Mouse (Mus musculus) neural tube, embryonic 15.5 days (tissue): Measurements from ENCODE around the gene Cxcl16. TPM values are rescaled to one million over a fixed set of nuclear protein-coding genes. Genes with fewer than 3 reads are reported as not detected.

Source experiments
- ATAC-seq: fragments of 200-750 bp; cut with Nextera tagmentation; 2 replicates; pipeline ENCODE4 v1.8.0; 2017; ENCODE audit warnings: mild to moderate bottlenecking, moderate TSS enrichment, moderate library complexity; ENCODE audit not compliant: low FRiP score
- H3K27ac ChIP-seq: fragments of 300-500 bp; sonication (generic); replicated peaks from 2 replicates; pipeline ENCODE4 v1.5.1; 2015; ENCODE audit warnings: mild to moderate bottlenecking, inconsistent platforms
- H3K27me3 ChIP-seq: fragments of 300-500 bp; sonication (generic); replicated peaks from 2 replicates; pipeline ENCODE4 v1.6.1; 2015; ENCODE audit warnings: inconsistent platforms
- H3K36me3 ChIP-seq: fragments of 300-500 bp; sonication (generic); 2 replicates; pipeline ENCODE4 v1.6.1; 2015; ENCODE audit warnings: inconsistent platforms
- H3K4me1 ChIP-seq: fragments of 300-500 bp; sonication (generic); 2 replicates; pipeline ENCODE4 v1.6.1; 2015; ENCODE audit warnings: inconsistent platforms
- H3K4me2 ChIP-seq: fragments of 300-500 bp; sonication (generic); 2 replicates; pipeline ENCODE4 v1.6.1; 2015; ENCODE audit warnings: inconsistent platforms, mild to moderate bottlenecking, moderate library complexity
- H3K4me3 ChIP-seq: fragments of 300-500 bp; sonication (generic); replicated peaks from 2 replicates; pipeline ENCODE4 v1.5.1; 2015; ENCODE audit warnings: mild to moderate bottlenecking, inconsistent platforms
- H3K9ac ChIP-seq: fragments of 300-500 bp; sonication (generic); replicated peaks from 2 replicates; pipeline ENCODE4 v1.6.1; 2015; ENCODE audit warnings: mild to moderate bottlenecking, inconsistent platforms
- H3K9me3 ChIP-seq: fragments of 300-500 bp; sonication (generic); replicated peaks from 2 replicates; pipeline ENCODE4 v1.6.1; 2016; ENCODE audit warnings: inconsistent platforms
- WGBS: fragments of 180-500 bp; shearing (Covaris S2); methylation state at CpG from one replicate; pipeline ENCODE4 v1.1.7; 2015; ENCODE audit warnings: mixed read lengths; 5-methylcytosine and 5-hydroxymethylcytosine counted together
- polyA plus RNA-seq: library from polyadenylated mRNA; unstranded; fragments of >200 nt; fragmentation: Nextera tagmentation; extraction: Ambion mirVana; gene quantifications from 2 replicates; pipeline ENCODE4 v1.2.1, GENCODE M21; 2015

The Cxcl16 gene
- polyA plus RNA-seq, 1 experiment from 2014 or later = 7.4 TPM

DNA sequence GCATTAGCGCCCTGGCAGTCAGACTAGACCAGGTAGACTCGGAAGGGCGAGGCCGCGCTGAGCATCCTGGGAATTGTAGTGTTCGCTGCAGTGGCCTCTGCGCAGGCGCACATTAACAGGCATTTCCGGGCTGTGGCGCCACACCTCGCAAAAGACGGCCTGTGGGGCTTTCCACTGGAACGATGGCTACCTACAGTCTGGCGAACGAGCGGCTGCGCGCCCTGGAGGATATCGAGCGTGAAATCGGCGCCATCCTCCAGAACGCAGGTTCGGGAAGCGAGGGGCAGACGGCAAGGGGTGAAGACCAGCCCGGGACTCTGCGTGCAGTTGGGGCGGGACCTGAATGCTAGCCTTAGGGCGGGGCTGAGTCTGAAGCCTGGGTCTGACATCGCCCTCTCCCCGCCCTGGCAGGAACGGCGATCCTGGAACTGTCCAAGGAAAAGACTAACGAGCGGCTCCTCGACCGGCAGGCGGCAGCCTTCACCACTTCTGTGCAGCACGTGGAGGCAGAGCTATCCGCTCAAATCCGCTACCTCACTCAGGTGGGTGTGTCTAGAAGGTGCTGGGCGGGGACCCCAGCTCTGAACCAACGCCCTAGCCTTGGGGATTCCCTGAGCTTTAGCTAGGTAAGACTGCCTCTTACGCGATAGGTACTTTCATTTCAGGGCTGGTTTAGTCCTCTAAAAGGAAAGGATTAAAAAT, 7.8 kb downstream of the Cxcl16 start, which contains the start of gene Med11:
Gene Med11 (plus strand): TSS at position 123 of the 702 bp plus-strand sequence.
- Histone ChIP-seq H3K4me3 (peak within 1 kb of the TSS; percentile 73), H3K9ac (peak within 1 kb of the TSS; percentile 86), H3K4me2 (peak within 1 kb of the TSS; percentile 68), H3K36me3 (peaks cover 5% of the 10 kb centered on the region; the same call in 1 of the 2 replicates), H3K4me1 (peaks cover 26% of the 10 kb centered on the region), H3K27ac (peak within 1 kb of the TSS; percentile 98), H3K27me3 (no peaks in the 10 kb centered on the region), H3K9me3 (no peaks in the 10 kb centered on the region)
- WGBS = under 1% methylated on average over 45 of the region's 46 CpGs
- ATAC-seq = peak; percentile 96

DNA sequence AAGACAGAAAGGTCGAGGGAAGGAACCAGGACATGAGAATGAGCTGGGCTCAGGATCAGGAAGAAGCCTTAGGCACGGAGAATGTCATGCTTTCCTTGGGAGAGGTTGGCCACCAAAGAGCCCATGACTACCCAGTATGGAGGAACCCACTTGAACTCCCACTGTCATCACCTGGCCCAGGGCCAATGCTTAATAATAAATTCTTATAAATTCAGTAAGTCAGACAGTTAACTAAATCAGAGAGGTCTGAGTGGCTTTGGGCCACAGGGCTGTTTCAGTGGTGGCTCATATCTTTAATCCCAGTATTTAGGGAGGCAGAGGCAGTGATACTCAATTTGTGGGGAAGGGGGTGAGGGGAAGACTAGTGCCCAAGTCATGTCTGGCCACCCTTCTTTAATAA, 8.9 kb downstream of the Cxcl16 start:
- H3K27me3 ChIP-seq = no peaks in the 10 kb centered on the region
- H3K27ac ChIP-seq = no peak overlapping the region
- H3K4me3 ChIP-seq = no peak overlapping the region
- no peak for ATAC-seq
- peaks cover 26% of the 10 kb centered on the region for H3K4me1 ChIP-seq
- H3K4me2 ChIP-seq = peak overlapping the region; percentile 68
- 85% methylated on average over 2 of the region's 2 CpGs for WGBS
- peaks cover 5% of the 10 kb centered on the region; the same call in 1 of the 2 replicates for H3K36me3 ChIP-seq
- no peak overlapping the region for H3K9ac ChIP-seq
- no peaks in the 10 kb centered on the region for H3K9me3 ChIP-seq

DNA sequence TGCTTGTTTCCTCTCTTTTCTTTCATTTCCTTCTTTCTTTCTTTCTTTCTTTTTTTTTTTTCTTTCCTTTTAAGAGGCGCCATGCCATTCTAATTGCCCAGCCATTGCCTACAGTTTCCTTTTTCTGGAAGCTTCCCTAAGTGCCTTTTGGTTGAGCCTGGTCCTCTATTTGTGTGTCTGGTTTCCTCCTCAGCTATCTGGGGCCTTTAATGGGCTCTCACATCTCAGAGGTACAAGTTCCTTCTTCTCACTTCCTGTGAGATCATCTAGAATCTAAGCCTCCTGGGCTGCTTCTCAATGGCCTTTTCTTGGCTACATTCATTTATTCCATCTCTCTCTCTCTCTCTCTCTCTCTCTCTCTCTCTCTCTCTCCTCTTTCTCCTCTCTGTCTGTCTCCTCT, 12.4 kb downstream of the Cxcl16 start:
- no peak overlapping the region for H3K27ac ChIP-seq
- WGBS = 80% methylated on average over 1 of the region's 1 CpGs

DNA sequence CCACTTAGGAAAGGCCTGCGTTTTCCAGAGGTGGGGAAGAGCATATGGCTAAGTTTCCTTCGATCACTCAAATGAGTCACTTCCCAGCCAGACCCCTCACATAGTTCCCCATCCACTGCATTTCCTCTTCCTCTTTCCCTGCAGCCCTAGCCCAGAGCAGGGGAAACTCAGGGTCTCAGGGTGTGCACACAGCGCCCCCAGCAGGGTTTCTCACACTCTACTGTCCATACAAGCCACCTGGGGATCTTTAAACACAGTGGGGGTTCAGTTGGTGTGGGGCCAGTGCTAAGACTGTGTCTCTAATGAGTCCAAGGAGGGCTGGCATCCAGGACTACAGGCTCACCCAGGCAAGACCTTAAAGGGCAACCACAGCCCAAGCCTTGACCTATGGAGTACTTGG, 13.0 kb downstream of the Cxcl16 start:
- 49% methylated on average over 3 of the region's 3 CpGs for WGBS
- no peaks in the 10 kb centered on the region for H3K27me3 ChIP-seq

More for the DNA sequence above, 12.4 kb downstream of the Cxcl16 start:
- Histone ChIP-seq H3K4me2 (no peak overlapping the region), H3K9ac (no peak overlapping the region), H3K36me3 (0 out of 2 replicates have a peak, but pooled peaks cover 2% of the 10 kb centered on the region), H3K9me3 (no peaks in the 10 kb centered on the region), H3K4me1 (peaks cover 8% of the 10 kb centered on the region), H3K4me3 (no peak overlapping the region), H3K27me3 (no peaks in the 10 kb centered on the region)
- no peak for ATAC-seq

DNA sequence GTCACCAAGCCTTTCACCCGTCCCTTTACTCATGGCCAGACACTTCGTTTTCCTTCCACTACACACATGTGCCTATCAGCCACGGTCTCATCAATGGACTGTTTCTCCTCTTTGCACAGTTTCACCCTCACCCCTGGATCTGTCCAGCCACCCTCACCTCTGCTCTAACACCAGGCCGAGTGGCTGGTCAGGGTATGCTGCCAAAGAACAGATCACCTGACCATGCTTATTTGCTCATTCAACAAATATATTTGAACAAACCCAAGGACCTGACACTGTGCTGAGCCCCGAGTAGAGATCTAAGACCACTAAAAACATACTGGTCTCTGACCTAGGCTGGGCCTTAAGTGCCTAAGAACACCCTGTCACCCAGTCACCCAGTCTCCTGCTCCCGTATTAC, 15.1 kb downstream of the Cxcl16 start:
- peaks cover 25% of the 10 kb centered on the region for H3K36me3 ChIP-seq
- no peak overlapping the region for H3K4me3 ChIP-seq
- H3K27me3 ChIP-seq = no peaks in the 10 kb centered on the region
- no peaks in the 10 kb centered on the region for H3K4me1 ChIP-seq
- no peak overlapping the region for H3K4me2 ChIP-seq
- H3K9ac ChIP-seq = no peak overlapping the region
- 77% methylated on average over 6 of the region's 6 CpGs for WGBS
- no peaks in the 10 kb centered on the region for H3K9me3 ChIP-seq
- H3K27ac ChIP-seq = no peak overlapping the region
- ATAC-seq = no peak

More for the DNA sequence above, 13.0 kb downstream of the Cxcl16 start:
- Histone ChIP-seq H3K4me1 (peaks cover 5% of the 10 kb centered on the region; the same call in 1 of the 2 replicates), H3K4me2 (no peak overlapping the region), H3K9ac (no peak overlapping the region), H3K9me3 (no peaks in the 10 kb centered on the region), H3K4me3 (no peak overlapping the region), H3K36me3 (peaks cover 8% of the 10 kb centered on the region), H3K27ac (no peak overlapping the region)
- no peak for ATAC-seq

DNA sequence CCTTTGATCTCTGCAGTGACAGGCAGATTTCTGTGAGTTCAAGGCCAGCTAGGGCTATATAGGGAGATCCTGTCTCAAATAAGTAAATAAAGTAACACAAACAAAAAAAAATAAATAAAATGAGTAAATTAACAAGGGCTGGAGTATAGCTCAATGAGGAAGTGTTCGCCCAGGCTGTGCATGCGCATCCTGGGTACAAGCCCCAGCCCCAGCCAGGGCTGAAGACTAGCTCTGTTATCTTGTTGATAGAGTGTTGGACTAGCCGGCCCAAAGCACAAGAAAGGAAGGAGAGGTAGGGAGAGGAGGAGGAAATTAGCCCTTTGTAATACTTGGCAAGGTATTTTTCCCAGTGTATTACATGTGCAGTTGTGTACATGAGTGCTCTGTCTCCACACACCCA, 15.8 kb downstream of the Cxcl16 start:
- H3K36me3 ChIP-seq = peaks cover 32% of the 10 kb centered on the region
- no peaks in the 10 kb centered on the region for H3K27me3 ChIP-seq
- WGBS = 90% methylated on average over 3 of the region's 3 CpGs
- H3K4me3 ChIP-seq = no peak overlapping the region
- ATAC-seq = no peak
- no peaks in the 10 kb centered on the region for H3K9me3 ChIP-seq
- H3K27ac ChIP-seq = no peak overlapping the region
- H3K4me2 ChIP-seq = no peak overlapping the region
- no peaks in the 10 kb centered on the region for H3K4me1 ChIP-seq
- no peak overlapping the region for H3K9ac ChIP-seq

DNA sequence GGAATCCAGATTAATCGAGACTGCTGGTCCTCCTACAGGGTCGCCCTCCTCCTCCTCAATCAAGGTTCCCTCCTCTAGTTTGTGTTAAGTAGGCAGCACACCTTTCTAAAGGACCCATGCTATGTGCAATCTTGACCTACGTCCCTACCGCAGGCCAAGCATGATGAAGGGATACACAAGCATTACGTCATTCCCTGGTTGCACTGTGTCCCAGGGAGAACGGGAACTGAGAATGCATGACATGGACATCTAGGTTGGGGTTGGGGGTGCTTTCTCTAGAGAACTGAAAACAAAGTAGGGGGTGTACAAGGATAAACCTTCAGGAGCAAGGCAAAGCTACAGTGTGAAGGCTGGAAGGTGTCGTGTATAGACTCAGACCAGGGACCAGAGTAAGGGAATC, 17.9 kb downstream of the Cxcl16 start:
- ATAC-seq = no peak
- Histone ChIP-seq H3K36me3 (peaks cover 51% of the 10 kb centered on the region), H3K9ac (no peak overlapping the region), H3K4me2 (no peak overlapping the region), H3K9me3 (no peaks in the 10 kb centered on the region), H3K4me1 (no peaks in the 10 kb centered on the region), H3K4me3 (no peak overlapping the region), H3K27ac (no peak overlapping the region), H3K27me3 (no peaks in the 10 kb centered on the region)
- 94% methylated on average over 7 of the region's 7 CpGs for WGBS

DNA sequence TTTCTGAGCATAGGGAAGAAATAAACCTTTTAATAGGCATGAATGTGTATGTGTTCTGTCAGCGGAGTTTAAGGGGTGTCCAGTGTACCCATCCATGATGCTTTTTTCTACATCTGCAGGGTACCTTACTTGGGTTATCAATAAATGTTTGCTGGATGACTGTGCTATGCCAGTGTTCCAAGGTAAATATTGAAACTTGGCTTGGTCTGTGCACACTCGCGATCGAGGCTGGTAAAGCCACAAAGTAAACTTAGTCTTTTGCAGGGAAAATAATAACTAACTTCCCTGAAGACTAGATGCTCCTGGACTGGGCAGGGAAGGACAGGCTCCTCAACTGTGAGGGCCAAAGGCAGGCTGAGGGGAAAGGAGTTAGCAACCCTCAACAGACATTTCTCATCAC, 19.1 kb downstream of the Cxcl16 start:
- Histone ChIP-seq H3K27ac (no peak overlapping the region), H3K4me1 (peaks cover under 1% of the 10 kb centered on the region; the same call in 1 of the 2 replicates), H3K9ac (no peak overlapping the region), H3K9me3 (no peaks in the 10 kb centered on the region), H3K36me3 (peaks cover 63% of the 10 kb centered on the region), H3K4me2 (no peak overlapping the region), H3K27me3 (no peaks in the 10 kb centered on the region), H3K4me3 (no peak overlapping the region)
- 94% methylated on average over 4 of the region's 4 CpGs for WGBS
- ATAC-seq = no peak

DNA sequence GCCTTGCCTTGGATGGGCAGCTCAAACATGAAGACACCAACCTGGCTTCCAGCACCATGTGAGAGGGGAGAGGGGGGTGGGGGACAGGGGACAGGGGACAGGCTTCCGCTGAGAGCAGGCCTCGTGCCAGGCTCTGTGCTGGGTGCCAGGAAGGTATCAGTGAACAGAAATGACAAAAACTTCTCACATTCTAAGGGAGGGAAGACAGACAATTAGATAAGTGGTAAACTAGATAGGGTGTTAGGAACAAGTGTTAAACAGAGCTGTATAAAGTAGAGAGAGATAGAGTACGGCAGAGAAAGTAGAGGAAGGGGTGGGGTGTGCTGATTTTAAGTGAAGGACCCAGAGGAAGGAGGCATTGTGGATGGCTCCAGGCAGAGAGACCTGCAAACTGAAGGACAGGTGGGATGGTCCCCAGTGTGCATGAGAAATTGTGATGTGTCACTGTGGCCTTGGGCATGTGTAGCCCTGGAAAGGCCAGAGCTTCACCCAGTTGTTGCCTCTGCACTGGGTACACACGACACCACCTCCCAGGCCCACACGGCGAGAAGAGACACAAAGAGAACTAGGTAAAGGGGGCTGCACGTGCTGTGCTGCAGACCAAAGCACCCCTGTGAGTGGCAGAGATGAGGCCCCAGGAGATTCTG, 20.9 kb downstream of the Cxcl16 start:
- 92% methylated on average over 7 of the region's 7 CpGs for WGBS
- H3K27ac ChIP-seq = no peak overlapping the region
- H3K4me1 ChIP-seq = peaks cover 18% of the 10 kb centered on the region
- peaks cover 63% of the 10 kb centered on the region for H3K36me3 ChIP-seq
- no peaks in the 10 kb centered on the region for H3K27me3 ChIP-seq
- no peak overlapping the region for H3K4me3 ChIP-seq
- no peak overlapping the region for H3K4me2 ChIP-seq
- H3K9ac ChIP-seq = no peak overlapping the region
- no peak for ATAC-seq
- H3K9me3 ChIP-seq = no peaks in the 10 kb centered on the region

DNA sequence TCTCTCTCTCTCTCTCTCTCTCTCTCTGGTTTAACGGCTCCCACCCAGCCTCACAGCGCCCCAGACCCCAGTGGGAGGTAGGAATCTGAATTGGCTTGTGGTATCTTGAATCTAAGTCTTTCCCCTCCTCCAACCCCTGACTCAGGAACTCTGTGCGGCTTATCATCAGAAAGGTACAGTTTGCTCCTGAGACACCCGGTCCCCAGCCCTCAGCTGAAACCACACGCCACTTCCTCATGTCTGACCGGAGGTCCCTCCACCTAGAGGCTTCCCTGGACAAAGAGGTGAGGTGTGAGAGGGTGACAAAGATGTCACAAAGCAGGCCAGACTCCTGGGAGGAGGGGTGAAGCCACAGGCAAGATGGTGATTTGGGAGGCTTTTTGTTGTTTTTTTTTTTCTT, 22.4 kb downstream of the Cxcl16 start:
- H3K4me2 ChIP-seq = no peak overlapping the region
- no peak for ATAC-seq
- H3K9me3 ChIP-seq = no peaks in the 10 kb centered on the region
- WGBS = 89% methylated on average over 6 of the region's 6 CpGs
- no peak overlapping the region for H3K9ac ChIP-seq
- no peaks in the 10 kb centered on the region for H3K27me3 ChIP-seq
- no peak overlapping the region for H3K4me3 ChIP-seq
- H3K27ac ChIP-seq = no peak overlapping the region
- peaks cover 62% of the 10 kb centered on the region for H3K36me3 ChIP-seq
- H3K4me1 ChIP-seq = peaks cover 28% of the 10 kb centered on the region

DNA sequence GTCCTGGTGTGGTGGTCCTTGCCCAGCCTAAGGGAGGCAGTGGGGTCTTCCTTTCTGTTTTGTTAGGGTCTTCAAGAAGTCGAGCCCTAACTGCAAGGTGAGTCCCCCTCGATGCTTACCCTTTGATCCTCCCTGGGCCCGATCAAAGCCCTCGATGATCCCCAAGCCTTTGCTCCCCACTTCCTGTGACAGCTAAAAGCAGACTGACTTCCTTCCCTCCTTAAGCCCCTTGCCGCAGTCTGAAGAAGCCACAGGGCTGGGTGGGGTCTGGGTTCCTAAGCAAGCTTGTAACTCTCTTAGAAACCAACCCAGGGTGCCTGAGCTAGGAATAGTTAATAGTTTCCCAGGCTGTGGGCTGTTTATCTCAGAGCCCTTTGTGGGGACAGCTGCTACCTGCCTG, 24.3 kb downstream of the Cxcl16 start:
- Histone ChIP-seq H3K4me2 (0 out of 2 replicates have a peak overlapping the region, but pooled peaks have one; percentile 0), H3K9me3 (no peaks in the 10 kb centered on the region), H3K4me3 (no peak overlapping the region), H3K9ac (no peak overlapping the region), H3K36me3 (peaks cover 46% of the 10 kb centered on the region), H3K27me3 (no peaks in the 10 kb centered on the region), H3K27ac (no peak overlapping the region), H3K4me1 (peaks cover 39% of the 10 kb centered on the region)
- 79% methylated on average over 5 of the region's 5 CpGs for WGBS
- no peak for ATAC-seq

DNA sequence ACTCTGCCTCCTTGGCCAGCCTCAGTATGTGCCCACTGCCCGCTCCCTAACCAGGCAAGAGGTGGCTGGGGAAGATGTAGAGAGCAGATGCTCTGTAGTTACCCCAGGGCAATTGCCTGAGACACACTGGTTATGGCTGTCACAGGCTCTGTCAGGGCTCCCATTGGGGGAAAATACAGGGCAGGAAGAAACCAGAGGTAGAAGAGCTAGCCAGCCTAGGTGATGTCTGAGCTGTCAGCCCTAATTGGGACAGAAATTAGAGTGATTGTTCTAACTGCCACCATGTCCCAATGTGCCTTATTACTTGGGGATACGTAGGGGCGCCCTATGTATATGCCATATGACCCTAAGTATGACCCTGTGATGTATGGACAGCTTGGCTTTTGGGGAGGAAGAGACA, 25.8 kb downstream of the Cxcl16 start:
- 81% methylated on average over 3 of the region's 3 CpGs for WGBS
- Histone ChIP-seq H3K4me2 (peak overlapping the region; percentile 91), H3K9me3 (no peaks in the 10 kb centered on the region), H3K9ac (peak overlapping the region; percentile 95), H3K36me3 (peaks cover 31% of the 10 kb centered on the region), H3K4me3 (peak overlapping the region; percentile 94), H3K27ac (no peak overlapping the region), H3K4me1 (peaks cover 40% of the 10 kb centered on the region), H3K27me3 (no peaks in the 10 kb centered on the region)
- ATAC-seq = no peak
